Mouse (Mus musculus): ENCODE results near the gene Nanos2. TPM values are rescaled to one million over a fixed set of nuclear protein-coding genes. Genes with fewer than 3 reads are reported as not detected.
A peak's percentile ranks its signal among the peaks of the same experiment; 100 is the strongest.

The Nanos2 gene
- total RNA-seq, 2 experiments from 2014 or later, result not detected

DNA sequence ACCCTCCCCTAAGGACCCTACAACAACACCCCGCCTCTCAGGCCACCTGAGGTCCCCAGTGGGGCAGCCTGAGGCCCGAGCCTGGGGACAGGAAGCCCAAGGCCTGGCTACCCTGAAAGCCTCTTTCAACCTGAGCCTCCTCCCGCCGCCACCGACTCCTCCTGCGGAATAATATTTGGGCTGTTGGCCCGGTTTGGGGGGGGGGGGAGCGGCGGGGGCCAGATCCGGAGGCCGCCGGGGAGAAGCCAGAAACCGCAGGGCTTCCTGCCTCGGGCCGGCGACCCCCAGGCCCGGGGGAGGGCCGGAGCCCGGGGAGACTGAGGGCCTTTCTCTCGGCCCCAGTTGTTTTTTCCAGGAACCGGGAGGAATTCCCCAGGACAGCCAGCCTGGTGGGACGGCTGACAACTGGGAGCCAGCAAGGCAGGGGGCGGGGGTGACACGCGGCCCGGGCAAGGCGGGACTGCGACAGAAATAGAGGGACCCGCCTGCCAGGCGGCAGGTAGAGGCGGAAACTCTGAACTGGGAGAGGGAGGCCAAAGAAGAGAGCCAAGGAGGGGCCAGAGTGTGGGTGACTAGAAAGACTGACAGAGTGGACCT lies 24.9 kb downstream of the Nanos2 start:
- peak; percentile 50 for DNase-seq
- intact Hi-C loops (cut with DNase I; ENCODE audit: low total_unique reads), result no loop called here

DNA sequence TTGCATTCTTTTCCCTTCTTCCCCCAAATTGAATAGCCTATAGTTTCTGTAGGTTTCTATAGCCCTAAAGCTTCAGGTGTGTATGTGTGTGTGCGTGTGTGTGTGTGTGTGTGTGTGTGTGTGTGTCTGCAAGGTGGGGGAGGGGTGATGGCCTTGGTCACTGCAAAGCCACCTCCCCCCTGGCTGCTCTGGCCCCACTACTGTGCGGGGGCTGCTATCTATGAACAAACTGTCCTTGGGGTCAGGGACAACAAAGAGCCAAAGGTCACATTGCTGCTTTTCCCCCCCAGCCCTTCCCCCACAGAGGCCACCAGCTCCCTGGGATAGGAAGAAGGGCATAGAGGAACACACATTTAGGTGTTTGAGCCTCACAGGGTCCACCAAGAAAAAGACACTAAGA lies 25.7 kb downstream of the Nanos2 start:
- no peak for DNase-seq
- intact Hi-C loops (cut with DNase I; ENCODE audit: low total_unique reads), result no loop called here

GRCm38 (mm10) chr7:19014452-19014851 lies 27.3 kb downstream of the Nanos2 start:
- DNase-seq, result no peak
- intact Hi-C loops (cut with DNase I; ENCODE audit: low total_unique reads), result no loop called here

GRCm38 (mm10) chr7:19016042-19016441 lies 28.8 kb downstream of the Nanos2 start:
- intact Hi-C loops (cut with DNase I; ENCODE audit: low total_unique reads), result no loop called here
- no peak for DNase-seq

DNA sequence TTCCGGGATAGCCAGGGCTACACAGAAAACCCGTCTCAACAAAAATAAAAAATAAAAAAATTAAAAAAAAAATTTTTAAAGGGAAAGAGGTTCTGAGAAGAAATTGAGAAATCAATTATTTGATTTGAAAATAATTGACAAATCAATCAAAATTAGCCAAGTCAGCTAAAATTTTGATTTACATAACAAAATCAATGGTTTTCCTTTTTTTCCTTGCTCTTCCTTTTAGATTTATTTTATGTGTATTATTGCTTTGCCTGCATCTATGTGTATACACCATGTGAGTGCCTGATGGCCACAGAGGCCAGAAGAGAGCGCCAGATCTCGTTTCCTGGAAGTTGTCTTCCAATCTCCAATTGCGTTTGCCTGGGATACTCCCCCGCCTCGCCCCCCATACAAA lies 30.7 kb downstream of the Nanos2 start:
- DNase-seq, result no peak
- intact Hi-C loops (cut with DNase I; ENCODE audit: low total_unique reads), result no loop called here

- intact Hi-C loops (cut with DNase I; ENCODE audit: low total_unique reads), result no loop called here
- no peak for DNase-seq
These were observed 33.8 kb downstream of the Nanos2 start for GRCm38 (mm10) chr7:19021048-19021447.

GRCm38 (mm10) chr7:19022189-19022958 lies 35.2 kb downstream of the Nanos2 start:
- intact Hi-C loops (cut with DNase I; ENCODE audit: low total_unique reads), result no loop called here

GRCm38 (mm10) chr7:19023357-19023814 lies 36.2 kb downstream of the Nanos2 start, which contains the start of gene Foxa3:
Gene Foxa3 (minus strand): TSS chr7:19023538.
- DNase-seq, result peak; percentile 72
- intact Hi-C loops (cut with DNase I; ENCODE audit: low total_unique reads), result no loop called here

More at GRCm38 (mm10) chr7:19022189-19022958, 35.2 kb downstream of the Nanos2 start:
- no peak for DNase-seq

DNA sequence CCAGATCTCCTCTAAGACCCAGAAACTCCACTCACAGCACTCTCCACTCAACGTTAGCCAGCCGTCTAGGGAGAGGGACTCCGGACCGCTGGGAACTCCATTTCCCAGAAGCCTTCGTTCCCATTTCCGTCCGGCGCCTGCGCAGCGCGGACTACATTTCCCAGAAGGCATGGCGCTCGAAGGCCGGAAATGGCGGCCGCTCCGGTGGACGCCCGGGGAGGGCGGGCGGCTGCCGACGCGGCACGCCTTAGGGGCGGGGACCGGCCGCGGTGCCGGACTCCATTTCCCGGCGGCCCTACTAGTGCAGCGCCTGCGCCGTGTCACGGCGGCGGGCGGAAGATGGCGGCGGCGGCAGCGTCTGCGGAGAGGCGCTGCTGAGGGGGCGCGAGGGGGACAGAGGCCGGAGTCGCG lies 36.9 kb downstream of the Nanos2 start, which contains the start of gene Sympk:
Gene Sympk, plus strand, starts transcription at position 282 of the 411 bp plus-strand sequence.
- intact Hi-C loops (cut with DNase I; ENCODE audit: low total_unique reads), result no loop called here
- peak; percentile 95 for DNase-seq

DNA sequence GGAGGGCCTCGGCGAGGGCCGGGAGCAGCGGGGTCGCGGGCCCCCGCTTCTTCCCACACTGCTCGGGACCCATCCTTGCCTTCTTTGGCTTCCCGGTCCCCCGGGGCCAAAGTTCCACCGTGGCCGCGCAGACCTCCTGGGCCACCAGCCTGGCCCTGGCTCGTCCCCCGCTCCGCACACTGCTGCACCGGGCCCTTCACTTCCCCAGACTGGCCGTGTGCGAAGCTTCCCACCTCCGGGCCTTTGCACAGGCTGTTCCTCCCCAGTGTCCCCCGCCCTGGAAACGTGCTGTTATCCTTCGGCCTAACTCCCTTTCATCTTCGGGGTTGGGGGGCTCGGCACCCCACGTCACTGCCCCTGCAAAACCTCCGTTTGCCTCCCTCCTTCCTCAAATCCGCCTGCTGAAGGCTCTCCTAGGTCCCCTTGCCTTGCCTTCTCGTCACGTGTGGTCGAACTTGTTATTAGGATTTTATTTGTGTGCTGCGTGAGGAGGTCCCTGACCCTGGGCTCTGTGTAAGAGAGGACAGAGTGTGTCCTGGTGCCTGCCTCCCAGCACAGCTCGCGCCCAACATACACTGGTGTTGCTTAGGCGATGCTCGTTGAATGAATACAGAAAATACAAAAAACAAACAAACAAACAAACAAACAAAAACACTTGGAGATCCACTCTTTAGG lies 37.5 kb downstream of the Nanos2 start:
- intact Hi-C loops (cut with DNase I; ENCODE audit: low total_unique reads), result no loop called here
- no peak for DNase-seq

DNA sequence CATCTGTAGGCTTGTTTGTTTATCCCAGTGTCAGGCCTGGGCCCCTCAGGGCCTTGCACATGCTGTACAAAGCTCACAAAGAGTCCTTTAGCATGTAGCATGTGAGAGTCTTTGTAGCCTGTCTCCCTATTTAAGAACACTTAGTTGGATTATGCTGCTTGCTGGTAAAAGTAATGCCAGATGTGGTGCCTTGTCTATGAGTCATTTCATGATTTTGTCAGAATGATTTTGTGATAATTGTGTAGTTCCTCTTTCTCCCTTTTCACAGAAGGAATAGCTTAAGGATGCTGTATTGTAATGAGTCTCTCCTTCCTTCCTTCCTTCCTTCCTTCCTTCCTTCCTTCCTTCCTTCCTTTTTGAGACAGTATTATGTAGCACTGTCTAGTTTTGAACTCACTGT lies 40.9 kb downstream of the Nanos2 start:
- no peak for DNase-seq
- intact Hi-C loops (cut with DNase I; ENCODE audit: low total_unique reads), result no loop called here

GRCm38 (mm10) chr7:19029084-19029653 lies 42.0 kb downstream of the Nanos2 start:
- intact Hi-C loops (cut with DNase I; ENCODE audit: low total_unique reads), result no loop called here
- no peak for DNase-seq

DNA sequence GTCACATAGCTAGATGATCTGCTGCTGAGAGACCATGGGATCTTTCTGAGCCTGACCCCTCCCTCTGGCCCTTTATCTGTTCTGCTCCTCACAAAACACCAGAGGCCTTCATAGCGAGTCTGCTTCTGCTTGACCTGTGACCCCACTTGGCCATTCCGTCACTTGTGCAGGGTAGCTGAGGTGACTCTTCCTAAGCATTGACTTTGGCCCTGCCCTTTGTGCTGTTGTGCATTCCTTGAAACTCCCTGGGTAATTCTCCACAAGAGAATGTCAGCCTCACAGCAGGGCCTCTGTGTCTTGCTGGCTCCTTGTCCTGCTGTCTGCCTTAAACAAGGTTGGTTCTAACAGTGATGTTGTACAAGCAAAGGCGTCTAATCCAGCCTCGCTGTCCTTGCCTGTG lies 44.4 kb downstream of the Nanos2 start:
- intact Hi-C loops (cut with DNase I; ENCODE audit: low total_unique reads), result no loop called here
- no peak for DNase-seq

Other genes with a start within 250 kb of the Nanos2 start
- gene Psg19, start 188.9 kb upstream of the Nanos2 start, total RNA-seq (2021), result not detected
- gene Psg17, start 165.8 kb upstream of the Nanos2 start, total RNA-seq (2021), result not detected
- 1 to 10 TPM; 2.6 to 3.2 TPM for gene Mill2, start 147.4 kb upstream of the Nanos2 start, total RNA-seq (2021)
- 1 to 10 TPM; 1.4 to 1.5 TPM for gene Pglyrp1, start 116.1 kb upstream of the Nanos2 start, total RNA-seq (2021)
- gene Ccdc61, start 77.0 kb upstream of the Nanos2 start, total RNA-seq (2021), result 1 to 10 TPM; 5.1 TPM
- gene Nova2, start 61.5 kb upstream of the Nanos2 start, total RNA-seq (2021), result 1 to 10 TPM; 2.6 to 3.3 TPM
- gene Mypop, start 3.8 kb downstream of the Nanos2 start, total RNA-seq (2021), result 1 to 10 TPM; 2.2 to 3.7 TPM
- gene Irf2bp1, start 16.6 kb downstream of the Nanos2 start, total RNA-seq (2021), result 10 to 100 TPM; 14.9 to 18.6 TPM
- not detected for gene Foxa3, start 36.1 kb downstream of the Nanos2 start, total RNA-seq (2021)
- 10 to 100 TPM; 38.2 to 41.1 TPM for gene Sympk, start 37.0 kb downstream of the Nanos2 start, total RNA-seq (2021)
- not detected for gene Rsph6a, start 67.3 kb downstream of the Nanos2 start, total RNA-seq (2021)
- 10 to 100 TPM; 22.1 to 25.5 TPM for gene Dmwd, start 88.8 kb downstream of the Nanos2 start, total RNA-seq (2021)
- gene Dmpk, start 96.4 kb downstream of the Nanos2 start, total RNA-seq (2021), result 100 to 1,000 TPM; 241 to 257 TPM
- gene Six5, start 107.2 kb downstream of the Nanos2 start, total RNA-seq (2021), result 1 to 10 TPM; 3.1 to 3.8 TPM
- not detected for gene Gm4969, start 131.0 kb downstream of the Nanos2 start, total RNA-seq (2021)
- gene Fbxo46, start 132.5 kb downstream of the Nanos2 start, total RNA-seq (2021), result 1 to 10 TPM; 3.2 TPM
- gene Qpctl, start 161.9 kb downstream of the Nanos2 start, total RNA-seq (2021), result 1 to 10 TPM; 3.1 to 4.2 TPM
- gene Snrpd2, start 162.3 kb downstream of the Nanos2 start, total RNA-seq (2021), result 10 to 100 TPM; 62.3 to 66.5 TPM
- gene Gipr, start 178.7 kb downstream of the Nanos2 start, total RNA-seq (2021), result under 1 TPM in 1 of 2 experiments, not detected in 1; 0.09 TPM
- gene Eml2, start 189.0 kb downstream of the Nanos2 start, total RNA-seq (2021), result 10 to 100 TPM; 12.1 to 14.2 TPM
- gene Gpr4, start 225.1 kb downstream of the Nanos2 start, total RNA-seq (2021), result 1 to 10 TPM; 2.9 to 4.3 TPM
- 10 to 100 TPM; 35.1 to 43.0 TPM for gene Opa3, start 240.9 kb downstream of the Nanos2 start, total RNA-seq (2021)

All from gastrocnemius, postnatal 14 days (tissue).